Mouse (Mus musculus) cerebellum, adult 2 months (tissue): ENCODE data around the gene Arf5. TPM values are rescaled to one million over a fixed set of nuclear protein-coding genes. Genes with fewer than 3 reads are reported as not detected.

ENCODE experiments used
- DNase-seq, 2 experiments: peaks; one replicate each; pipeline ENCODE4 v3.0.0; 2021
- H3K27ac ChIP-seq: fragments of 200-500 bp; 2 replicates; pipeline ENCODE4 v1.5.1; 2012; ENCODE audit warnings: low read length, control low read depth, inconsistent platforms; ENCODE audit not compliant: insufficient read depth
- H3K27me3 ChIP-seq: fragments of 200-500 bp; 2 replicates; pipeline ENCODE4 v1.6.1; 2012; ENCODE audit warnings: inconsistent platforms, mild to moderate bottlenecking, low read length, moderate library complexity; ENCODE audit not compliant: control insufficient read depth, insufficient read depth
- H3K4me1 ChIP-seq: fragments of 200-500 bp; 2 replicates; pipeline ENCODE4 v1.6.1; 2011; ENCODE audit warnings: low read length; ENCODE audit not compliant: control insufficient read depth, insufficient read depth
- H3K4me3 ChIP-seq: fragments of 200-500 bp; replicated peaks from 2 replicates; pipeline ENCODE3; 2011; ENCODE audit warnings: mild to moderate bottlenecking, low read depth, low read length, control low read depth; ENCODE audit not compliant: insufficient read depth
- CTCF ChIP-seq: fragments of 200-500 bp; IDR thresholded peaks from 2 replicates; pipeline ENCODE4 v1.5.1; 2011; ENCODE audit warnings: low read depth, mild to moderate bottlenecking, control low read depth, low read length, moderate library complexity, borderline replicate concordance; ENCODE audit not compliant: insufficient read depth
- POLR2A ChIP-seq: fragments of 200-500 bp; IDR thresholded peaks from 2 replicates; pipeline ENCODE4 v1.6.1; 2011; ENCODE audit warnings: low read length, control low read depth, borderline replicate concordance; ENCODE audit not compliant: insufficient read depth
- WGBS: fragments of 180-500 bp; shearing (Covaris S2); methylation state at CpG from one replicate; pipeline ENCODE4 v1.1.7; 2018; 5-methylcytosine and 5-hydroxymethylcytosine counted together
- polyA plus RNA-seq: library from polyadenylated mRNA; depleted of rRNA; stranded (reverse); fragments of >200 nt; gene quantifications from 2 replicates; pipeline ENCODE4 v1.2.3, GENCODE M21; 2012; rRNA removed

The Arf5 gene
- polyA plus RNA-seq, 1 experiment, result 372 TPM

DNA sequence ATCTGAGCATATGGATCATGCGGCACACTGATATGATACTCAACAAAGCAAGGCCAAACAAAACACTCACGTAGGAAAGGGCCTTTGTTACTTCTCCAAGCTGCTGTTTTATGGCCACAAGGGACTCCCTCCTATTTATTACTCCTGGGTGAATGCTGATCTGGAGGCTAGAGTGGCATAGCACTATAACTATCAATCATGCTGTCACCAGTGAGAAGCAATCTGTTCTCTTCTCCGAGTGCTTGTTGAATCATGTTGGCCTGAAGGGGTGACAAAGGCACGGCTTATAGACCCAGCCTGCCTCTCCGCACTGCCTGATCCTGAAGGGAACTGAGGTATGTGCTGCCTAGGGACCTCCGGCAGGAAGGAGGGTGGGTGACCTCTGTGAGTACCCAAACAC lies 41.3 kb downstream of the Arf5 start:
- Histone ChIP-seq H3K4me1 (no peaks in the 10 kb centered on the region), H3K27me3 (no peaks in the 10 kb centered on the region), H3K27ac (no peak overlapping the region), H3K4me3 (no peak overlapping the region)
- 69% methylated on average over 6 of the region's 6 CpGs for WGBS
- no peak for TF ChIP-seq POLR2A
- no peak for DNase-seq

DNA sequence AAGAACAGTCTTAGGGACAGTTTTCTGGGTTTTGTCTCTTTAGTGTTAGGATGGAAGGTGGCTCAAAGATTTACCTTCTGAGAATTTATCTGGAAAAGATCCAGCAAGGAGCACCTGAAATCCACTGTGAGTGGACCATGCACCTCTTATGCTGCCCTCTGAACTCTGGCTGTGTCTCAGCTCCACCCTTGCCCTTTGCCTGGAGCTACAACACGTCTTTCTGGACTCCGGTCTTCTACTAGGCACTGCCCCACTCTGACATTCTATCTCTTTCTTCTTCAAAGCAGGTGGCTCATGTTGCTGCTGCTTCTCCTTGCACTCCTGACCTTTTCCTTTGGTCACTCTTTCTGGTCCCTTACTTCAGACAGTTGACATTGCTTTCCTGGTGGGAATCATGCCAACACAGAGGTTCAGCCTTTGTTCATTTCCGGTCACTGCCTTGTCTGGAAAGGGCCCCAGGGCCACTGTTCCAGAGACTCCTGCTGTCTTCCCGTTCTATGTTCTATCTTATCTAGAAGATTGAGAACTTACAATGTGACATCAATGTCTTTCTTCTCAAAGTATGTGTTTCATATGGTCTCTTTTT lies 46.8 kb downstream of the Arf5 start:
- WGBS, result 65% methylated on average over 4 of the region's 4 CpGs
- Histone ChIP-seq H3K27me3 (no peaks in the 10 kb centered on the region), H3K4me3 (no peak overlapping the region)

DNA sequence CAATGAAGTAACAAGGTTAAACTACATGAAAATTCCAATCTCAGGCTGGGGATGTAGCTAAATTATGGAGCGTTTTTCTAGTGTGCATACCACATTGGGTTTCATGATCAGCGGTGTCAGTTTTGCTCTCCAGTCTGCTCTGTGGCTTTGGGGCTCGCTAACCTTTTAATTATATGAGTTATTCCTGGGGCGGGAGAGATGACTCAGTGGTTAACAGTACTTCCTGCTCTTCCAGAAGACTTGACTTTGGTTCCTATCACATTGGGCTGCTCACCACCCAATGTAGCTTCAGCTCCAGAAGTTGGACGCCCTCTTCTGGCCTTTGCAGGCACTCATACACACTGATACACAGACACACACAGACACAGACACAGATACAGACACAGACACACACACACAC lies 47.3 kb downstream of the Arf5 start:
- H3K27me3 ChIP-seq, result no peaks in the 10 kb centered on the region
- WGBS, result 83% methylated on average over 5 of the region's 5 CpGs
- no peak for DNase-seq
- H3K27ac ChIP-seq, result no peak overlapping the region
- TF ChIP-seq CTCF (no peak), POLR2A (no peak)
- no peaks in the 10 kb centered on the region for H3K4me1 ChIP-seq
- no peak overlapping the region for H3K4me3 ChIP-seq

More for the DNA sequence above, 46.8 kb downstream of the Arf5 start:
- Histone ChIP-seq H3K4me1 (no peaks in the 10 kb centered on the region), H3K27ac (no peak overlapping the region)
- no peak for DNase-seq
- TF ChIP-seq POLR2A (no peak), CTCF (no peak)

DNA sequence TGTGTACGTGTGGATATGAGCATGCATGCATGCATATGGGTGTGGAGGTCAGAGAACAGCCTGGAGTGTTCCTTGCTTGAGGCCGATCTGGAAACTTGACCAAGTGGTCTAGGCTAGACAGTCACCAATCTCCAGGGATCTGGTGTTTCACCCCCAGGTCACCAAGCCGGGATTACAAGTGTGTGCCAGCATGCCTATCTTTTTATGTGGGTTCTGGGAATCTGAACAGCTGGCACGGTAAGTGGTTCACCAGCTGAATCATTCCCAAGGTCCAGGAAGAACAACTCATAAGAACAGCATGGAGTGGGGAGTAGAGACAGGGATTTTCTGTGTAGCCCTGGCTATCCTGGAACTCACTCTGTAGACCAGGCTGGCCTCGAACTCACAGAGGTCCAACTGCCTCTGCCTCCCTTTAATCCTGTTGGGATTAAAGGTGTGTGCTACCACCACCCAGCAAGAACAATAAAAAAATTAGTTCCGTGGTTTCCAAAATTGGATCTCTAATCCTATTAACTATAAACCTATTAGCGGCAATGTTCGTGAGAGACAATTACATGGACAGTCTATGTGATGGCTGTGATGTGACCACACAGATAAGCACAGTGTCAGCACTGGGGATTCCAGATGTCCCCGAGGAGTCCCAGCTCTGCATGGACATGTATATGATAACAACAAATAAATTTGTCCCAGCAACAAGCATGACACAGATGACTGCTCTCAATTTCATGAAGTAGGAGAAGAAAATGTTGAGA lies 48.1 kb downstream of the Arf5 start:
- 84% methylated on average over 9 of the region's 9 CpGs for WGBS
- DNase-seq, result no peak
- Histone ChIP-seq H3K27ac (no peak overlapping the region), H3K4me1 (no peaks in the 10 kb centered on the region), H3K27me3 (no peaks in the 10 kb centered on the region), H3K4me3 (no peak overlapping the region)
- TF ChIP-seq POLR2A (no peak), CTCF (no peak)

- TF ChIP-seq CTCF (no peak), POLR2A (no peak)
- DNase-seq, result no peak
- Histone ChIP-seq H3K4me1 (no peaks in the 10 kb centered on the region), H3K27me3 (no peaks in the 10 kb centered on the region), H3K27ac (no peak overlapping the region), H3K4me3 (no peak overlapping the region)
- WGBS, result 94% methylated on average over 4 of the region's 4 CpGs
These were observed 50.9 kb downstream of the Arf5 start for GRCm38 (mm10) chr6:28474211-28474610.

GRCm38 (mm10) chr6:28474839-28475238 lies 51.5 kb downstream of the Arf5 start, which contains the start of gene Snd1:
TSS of gene Snd1 (plus strand) at chr6:28475139.
- no peak for TF ChIP-seq POLR2A
- no peak for TF ChIP-seq CTCF
- H3K27me3 ChIP-seq, result no peaks in the 10 kb centered on the region
- 87% methylated on average over 5 of the region's 5 CpGs for WGBS
- no peaks in the 10 kb centered on the region for H3K4me1 ChIP-seq
- no peak within 1 kb of the TSS for H3K27ac ChIP-seq
- H3K4me3 ChIP-seq, result no peak within 1 kb of the TSS
- DNase-seq, result no peak

Other genes starting within 250 kb of the Arf5 start
- 7.7 and 10.6 TPM in 2 replicates for gene Zfp800, start 25.6 kb upstream of the Arf5 start, polyA plus RNA-seq
- 0.08 and 0.11 TPM in 2 replicates for gene Fscn3, start 4.2 kb downstream of the Arf5 start, polyA plus RNA-seq
- 12.4 and 13.0 TPM in 2 replicates for gene Gcc1, start 4.8 kb downstream of the Arf5 start, polyA plus RNA-seq
- gene Pax4, start 25.8 kb downstream of the Arf5 start, polyA plus RNA-seq, result not detected in 2 replicates
- 57.0 and 59.7 TPM in 2 replicates for gene Snd1, start 51.6 kb downstream of the Arf5 start, polyA plus RNA-seq